Mouse (Mus musculus) frontal cortex, postnatal 36 days (tissue): ENCODE measurements around the gene 1700042G07Rik.
A peak's percentile ranks its signal among the peaks of the same experiment; 100 is the strongest.

Source experiments
- DNase-seq, 2 experiments: peaks; one replicate each; pipeline ENCODE4 v3.0.0; 2022; ENCODE audit warnings: low spot score in 2 of 2

1700042G07Rik gene

DNA sequence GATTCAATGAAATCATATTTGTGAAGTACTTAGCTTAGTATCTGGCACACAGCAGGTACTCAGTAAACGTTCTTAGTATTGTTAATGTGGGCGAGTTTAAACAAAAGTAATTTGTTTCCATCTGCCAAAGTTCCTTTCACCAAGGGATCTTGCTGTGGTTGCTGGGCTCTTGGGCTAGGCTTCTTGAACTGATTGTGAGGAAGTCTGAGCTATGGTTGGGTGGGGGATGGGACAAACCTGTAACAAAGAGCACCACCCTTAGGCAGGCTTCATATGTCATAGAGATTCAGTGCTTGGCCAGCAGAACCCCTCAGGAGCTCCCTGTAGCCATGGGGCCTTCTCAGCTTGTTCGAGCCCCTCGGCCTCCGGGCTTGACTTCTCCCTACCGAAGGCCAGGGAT, at the start of gene 1700042G07Rik, which contains the start of gene Gm49337:
Gene 1700042G07Rik (plus strand): TSS at position 301 of the 400 bp plus-strand sequence.
Gene Gm49337 (plus strand): TSS at position 313 of the 400 bp plus-strand sequence.
- DNase-seq, result no peak

DNA sequence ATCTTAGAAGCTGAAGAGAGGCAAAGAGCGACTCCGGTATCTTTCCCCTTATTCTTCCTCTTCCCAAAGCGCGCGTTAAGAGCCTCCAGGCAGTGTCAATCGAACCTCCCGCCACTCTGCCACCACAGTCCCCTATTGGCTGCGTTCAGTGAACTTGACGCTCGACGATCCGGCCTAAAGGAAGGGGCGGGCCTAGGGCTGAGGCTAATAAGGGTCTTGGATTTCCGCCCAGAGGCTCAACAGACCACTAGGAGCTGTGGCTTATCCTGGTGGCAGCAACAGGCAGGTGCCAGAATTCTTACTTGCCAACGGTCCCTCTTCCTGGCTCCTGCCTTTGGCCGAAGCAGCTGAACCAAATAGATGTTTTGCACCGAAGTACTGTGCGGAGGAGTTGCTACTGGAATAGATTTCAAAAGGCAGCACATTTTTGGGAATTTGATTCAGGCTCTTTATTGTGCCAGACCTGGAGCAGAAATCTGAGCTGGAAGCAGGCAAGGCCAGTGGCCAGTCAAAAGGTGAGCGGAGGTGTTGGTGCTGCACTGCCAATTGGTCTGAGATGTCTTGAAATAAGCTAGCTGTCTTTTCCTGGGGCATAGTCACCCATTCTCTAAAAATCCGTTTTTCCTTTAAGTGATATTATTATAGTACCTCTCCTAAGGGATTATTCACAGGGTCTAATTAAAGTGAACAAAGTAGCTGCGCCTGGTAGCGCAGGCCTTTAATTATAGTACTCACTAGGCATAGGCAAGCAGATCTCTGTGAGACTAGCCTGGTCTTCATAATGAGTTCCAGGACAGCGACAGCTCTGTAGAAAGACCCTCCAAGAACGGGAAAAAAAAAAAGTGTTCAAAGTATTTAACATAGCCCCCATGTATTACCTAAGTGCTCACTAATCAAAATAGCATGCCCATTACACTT, 49.3 kb upstream of the 1700042G07Rik start, which contains the start of the genes Rad54l and Pomgnt1:
Gene Rad54l (minus strand): TSS at position 89 of the 918 bp plus-strand sequence.
Gene Pomgnt1 (plus strand): TSS at position 239 of the 918 bp plus-strand sequence.
- DNase-seq, result peak; percentile 72 to 75

DNA sequence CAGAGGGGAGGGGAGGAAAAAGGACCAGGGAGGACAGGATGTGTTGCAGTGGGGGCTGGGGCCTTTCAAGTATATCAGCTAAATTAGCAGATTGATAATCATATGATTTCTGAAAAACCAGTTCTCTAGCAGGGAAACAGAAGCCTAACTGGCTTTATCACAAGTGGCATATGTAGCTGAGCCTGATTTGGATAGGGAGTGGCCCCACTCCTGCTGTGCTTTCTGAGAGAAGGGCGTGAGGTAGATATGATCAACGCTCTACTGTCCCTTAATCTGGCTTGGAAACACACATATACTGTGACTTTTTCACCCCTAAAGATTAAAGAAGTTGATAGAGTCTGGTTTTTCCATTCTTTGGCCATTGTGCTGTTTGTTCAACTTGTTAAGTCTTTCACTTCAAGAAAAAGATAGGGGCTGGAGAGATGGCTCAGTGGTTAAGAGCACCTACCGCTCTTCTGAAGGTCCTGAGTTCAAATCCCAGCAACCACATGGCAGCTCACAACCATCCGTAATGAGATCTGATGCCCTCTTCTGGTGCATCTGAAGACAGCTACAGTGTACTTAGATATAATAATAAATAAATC, 47.3 kb upstream of the 1700042G07Rik start:
- DNase-seq, result no peak

DNA sequence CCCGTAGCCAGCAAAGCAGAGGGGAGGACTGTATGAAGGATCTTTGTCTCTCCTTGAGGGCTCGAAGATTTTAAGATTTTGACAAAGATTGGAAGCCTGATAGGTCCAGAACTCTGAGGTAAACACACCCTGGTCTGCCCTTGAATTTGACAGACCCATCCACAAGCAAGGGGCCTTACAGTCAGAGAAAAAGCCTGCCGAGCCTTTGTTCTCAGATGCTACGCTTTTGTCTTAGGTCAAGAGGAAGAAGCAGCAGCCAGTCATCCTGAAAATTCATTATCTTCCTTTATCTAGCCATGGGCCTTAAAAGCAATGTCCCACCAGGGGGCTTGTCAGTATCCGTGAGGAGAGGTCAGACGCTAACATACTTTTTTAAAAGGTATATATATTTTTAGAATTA, 45.2 kb upstream of the 1700042G07Rik start:
- no peak for DNase-seq

DNA sequence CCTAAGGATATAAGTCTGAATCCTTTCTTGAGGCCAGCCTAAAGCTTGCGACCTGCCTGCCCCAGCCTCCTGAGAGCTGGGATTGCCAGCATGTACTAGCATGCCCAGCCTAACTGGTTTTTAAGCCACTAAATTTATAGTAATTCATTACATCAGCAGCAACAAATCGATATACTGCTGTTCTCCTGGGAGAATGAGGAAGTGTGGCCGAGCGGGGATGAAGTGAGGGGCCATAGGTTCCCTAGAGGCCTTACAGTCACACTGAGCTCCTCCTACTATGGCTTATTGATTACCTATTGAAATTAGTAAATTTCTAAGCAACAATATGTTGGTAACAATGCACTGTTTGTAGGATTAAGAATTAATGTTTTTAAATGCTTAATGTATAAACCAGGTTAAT, 40.0 kb upstream of the 1700042G07Rik start:
- DNase-seq, result no peak

DNA sequence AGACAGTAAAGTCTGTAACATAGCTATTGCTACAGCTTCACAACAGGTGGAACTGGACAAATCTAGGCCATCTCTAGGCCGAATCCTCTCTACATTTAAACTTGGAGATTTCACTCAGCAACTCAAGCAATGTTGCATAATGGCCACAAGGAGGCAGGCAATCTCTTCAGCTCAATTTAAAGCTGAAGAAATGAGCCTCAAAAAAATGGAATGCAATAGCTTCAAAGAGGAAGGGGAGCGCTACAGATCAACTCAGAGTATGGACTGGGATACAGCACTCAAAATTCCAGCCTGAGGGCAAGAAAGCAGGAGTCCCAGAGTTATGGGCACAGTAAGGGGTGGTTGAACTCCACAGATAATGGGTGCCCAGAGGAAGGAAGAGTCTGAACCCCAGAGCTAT, 38.2 kb upstream of the 1700042G07Rik start:
- DNase-seq, result no peak

DNA sequence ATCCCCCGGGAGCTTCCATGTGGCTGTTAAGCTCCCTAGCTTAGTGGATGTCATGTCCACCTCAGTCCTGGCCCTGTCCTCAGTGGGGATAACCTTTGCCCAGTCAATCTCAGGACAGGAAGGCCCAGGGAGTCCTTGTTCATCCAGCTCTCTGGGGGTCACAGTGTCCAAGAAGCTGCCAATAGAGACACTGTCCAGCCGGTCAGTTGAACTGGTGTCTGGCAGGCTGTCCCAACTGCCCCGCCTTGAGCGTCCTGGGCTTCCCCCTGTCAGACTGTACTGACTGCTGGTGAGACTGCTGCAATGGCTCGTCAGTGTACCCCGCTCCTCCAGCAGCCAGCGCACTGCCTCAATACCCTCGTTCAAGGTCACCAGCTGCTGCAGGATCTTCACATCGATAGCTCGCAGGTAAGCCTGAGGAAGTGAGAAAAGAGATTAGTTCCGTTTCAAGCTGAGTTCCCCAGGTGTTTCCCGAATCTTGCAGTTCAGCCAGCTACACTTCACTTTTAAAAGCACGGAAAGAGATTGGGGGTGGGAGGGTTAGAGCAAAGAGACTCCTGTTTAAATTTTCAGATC, 35.7 kb upstream of the 1700042G07Rik start:
- DNase-seq, result no peak

DNA sequence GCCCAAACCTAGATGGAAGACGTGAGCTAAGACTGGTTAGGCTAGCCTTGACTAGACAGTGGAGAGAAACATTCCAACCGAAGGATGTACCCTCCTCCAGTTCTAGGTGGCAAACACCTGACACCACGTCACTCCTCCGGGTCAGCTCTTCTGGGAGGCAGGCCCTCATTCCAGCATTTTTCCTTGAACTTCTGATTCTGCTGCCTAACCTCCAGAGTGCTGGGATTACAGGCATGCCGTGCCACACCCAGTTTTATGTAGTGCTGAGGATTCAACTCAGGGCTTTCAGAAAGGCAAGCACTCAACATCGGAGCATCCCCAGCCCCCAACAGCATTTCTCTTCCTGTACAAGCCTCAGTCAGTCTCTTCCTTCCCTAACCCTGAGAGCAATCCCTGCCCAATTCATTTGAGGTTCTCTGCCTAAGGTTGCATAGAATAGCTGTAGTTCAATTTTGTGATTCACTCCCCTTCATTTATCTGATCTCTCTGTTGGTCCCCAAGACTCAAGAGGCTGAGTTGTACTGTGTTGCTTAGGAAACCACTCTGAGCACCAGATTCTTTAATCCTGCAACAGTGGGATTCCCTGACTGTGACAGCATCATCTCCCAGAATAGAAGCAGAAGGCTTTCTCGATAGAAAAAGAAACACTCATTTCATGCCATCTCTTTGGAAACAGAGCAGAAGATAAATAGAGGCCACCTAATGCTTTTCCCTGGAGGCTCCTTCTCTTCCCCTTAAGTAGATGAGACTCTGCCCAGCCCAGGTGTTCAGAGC, 32.2 kb upstream of the 1700042G07Rik start:
- peak in 1 of 2 experiments; percentile 51 for DNase-seq

DNA sequence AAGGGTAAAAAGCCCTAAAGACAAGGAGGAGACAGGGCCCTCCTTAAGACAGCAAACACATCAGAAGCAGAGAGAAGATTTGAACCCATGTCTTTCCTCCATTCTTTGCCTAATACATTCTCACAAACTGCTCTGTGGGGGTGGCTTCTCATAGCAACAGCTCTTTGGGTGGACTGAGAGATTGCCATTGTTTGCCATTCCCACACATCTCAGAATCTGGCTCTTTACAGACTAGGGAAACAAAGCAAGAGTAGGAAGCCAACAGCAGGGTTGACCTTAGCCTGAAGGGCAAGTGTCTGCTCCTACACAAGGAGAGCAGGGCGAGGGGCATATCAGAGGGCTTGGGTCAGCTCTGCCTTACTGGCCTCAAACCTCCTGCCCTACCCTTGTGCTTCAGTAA, 31.4 kb upstream of the 1700042G07Rik start:
- DNase-seq, result no peak

DNA sequence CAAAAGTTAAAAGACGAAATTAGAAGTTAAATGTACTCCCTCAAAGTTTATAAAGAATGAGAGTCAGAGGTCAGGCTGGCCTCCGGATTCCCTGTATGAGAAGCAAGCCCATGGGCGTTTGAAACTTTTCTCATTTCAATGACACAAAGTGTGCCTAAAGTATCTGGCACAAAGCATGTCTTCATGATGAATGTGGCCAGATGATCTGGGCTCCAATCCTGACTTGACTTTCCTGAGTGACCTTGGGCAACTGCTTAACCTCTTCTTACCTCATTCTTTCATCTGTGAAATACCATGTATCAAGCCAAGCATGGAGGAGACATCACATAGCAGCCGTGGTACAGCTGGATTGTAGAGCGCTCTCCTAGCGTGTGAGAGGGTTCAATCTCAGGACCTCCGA, 30.9 kb upstream of the 1700042G07Rik start:
- DNase-seq, result no peak

DNA sequence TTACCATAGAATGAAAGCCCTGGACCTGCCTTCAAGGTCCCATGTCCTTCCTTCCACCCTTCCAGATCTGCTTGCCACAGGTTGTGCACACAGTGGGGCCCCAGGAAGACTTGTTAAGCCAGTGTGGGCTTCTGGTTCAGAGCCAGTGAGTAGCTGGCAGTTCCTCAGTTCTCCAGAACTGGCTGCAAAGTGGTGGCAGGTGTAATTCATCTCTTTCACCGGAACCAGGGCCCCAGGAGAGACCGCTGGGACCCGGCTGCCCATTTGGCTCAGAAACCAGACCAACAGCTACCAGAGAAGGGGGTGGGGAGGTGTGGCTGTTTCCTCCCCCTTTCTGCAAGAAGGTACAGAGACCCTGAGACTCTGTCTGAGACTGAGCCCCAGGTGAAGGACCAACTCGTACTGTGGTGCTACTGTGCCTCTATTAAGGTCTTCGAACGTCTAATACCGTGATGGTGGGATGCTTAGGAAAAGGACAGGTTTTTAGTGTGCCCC, 29.8 kb upstream of the 1700042G07Rik start:
- no peak for DNase-seq

DNA sequence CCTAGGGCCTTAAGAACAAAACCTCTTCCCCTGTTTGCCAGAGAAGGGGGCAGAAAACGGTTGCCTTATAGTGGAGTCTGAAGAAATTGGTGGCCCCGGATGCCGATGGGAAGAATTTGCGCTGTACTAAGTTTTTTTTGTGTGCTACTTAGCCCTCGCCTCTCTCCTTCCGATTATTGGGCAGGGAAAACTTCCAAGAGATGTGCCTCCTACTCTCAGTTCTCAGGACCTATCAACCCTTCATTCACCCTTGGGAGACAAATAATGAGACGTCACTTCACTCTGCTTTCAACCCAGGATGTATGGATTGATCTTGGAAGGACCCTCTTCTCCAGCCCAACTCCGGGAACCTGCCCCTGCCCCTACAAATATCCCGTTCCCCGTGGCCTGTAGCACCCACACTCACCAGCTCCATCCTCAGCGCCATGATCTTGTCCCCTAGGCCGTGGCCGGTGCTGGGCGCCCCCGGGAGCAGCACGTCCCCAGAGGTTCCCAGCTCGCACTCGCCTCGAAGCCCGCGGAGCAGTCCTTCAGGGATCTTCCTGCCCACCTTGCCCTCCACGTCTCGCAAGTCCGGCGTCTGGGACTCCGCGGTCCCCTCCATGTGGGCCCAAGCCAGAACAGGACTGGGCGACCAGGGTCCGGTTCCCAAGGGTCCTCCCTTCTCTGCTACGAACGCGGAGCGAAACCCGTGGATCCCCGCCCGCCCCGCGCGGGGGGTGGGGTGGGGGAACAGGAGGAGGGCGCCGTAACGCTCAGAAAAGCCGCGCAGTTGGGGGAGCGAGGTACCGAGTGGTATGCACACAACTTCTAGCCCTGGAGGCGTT, 29.1 kb upstream of the 1700042G07Rik start:
- peak; percentile 67 to 69 for DNase-seq

DNA sequence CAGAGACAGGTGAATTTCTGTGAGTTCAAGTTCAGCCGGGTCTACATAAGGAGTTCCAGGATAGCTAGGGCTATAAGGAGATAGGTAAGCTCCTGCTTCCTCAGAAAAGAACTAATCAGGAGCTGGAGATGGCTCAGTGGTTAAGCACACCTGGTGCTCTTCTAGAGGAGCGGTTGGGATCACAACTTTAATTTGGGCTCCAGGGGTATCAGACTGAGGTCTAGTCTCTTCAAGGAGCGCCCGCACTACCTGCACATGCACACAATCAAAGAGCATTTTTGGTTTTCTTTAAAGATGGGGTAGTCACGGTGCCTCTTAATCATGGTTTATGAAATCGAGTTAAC, 23.4 kb upstream of the 1700042G07Rik start:
- peak in 1 of 2 experiments; percentile 34 for DNase-seq

DNA sequence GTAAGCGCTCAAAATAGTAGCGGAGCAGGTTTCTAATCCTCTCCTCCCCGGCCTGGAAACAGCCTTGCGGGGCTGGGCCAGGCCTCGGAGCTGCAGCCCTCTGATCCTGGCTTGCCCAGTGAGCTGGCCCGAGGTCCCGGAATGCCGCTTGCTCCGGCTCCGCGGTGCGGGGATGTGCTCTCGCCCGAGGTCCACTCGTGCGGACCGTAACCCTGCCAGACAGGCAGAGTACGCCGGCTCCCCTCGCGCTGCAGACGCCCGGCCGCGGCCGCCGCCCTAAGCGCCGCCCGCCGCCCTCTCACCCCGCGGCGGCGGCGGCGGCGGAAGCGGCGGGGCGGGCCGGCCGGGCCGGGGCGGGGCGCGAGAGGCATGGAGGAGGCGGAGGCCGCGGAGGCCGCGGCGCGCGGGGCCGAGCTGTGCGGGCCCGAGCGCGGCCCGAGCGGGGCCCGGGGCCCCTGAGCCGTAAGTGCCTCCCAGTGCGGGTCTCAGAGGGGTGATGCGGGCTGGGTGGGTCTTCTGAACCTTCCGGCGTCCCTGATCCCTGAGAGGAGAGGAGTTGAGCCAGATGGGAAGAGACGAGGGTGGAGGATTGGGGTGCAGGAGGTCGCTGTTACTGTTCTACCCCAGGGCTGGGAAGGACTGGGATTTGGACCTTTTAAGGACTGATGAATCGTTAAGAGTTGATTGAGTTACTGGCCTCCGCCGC, 22.9 kb upstream of the 1700042G07Rik start:
- peak in 1 of 2 experiments; percentile 30 for DNase-seq

DNA sequence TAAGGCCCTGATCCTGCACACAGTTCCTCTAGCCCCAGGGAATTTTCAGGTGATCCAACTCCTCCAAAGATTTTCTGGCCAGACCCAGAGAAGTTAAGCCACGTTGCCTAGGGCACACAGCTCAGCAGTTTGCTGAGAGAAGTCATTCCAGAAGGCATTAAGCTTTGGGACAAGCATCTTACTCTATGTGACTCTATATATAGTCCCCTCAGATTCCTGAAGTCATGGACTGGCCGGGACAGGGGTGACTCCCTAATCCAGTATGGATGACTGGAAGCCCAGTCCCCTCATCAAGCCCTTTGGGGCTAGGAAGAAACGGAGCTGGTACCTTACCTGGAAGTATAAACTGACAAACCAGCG, 22.3 kb upstream of the 1700042G07Rik start:
- DNase-seq, result no peak

DNA sequence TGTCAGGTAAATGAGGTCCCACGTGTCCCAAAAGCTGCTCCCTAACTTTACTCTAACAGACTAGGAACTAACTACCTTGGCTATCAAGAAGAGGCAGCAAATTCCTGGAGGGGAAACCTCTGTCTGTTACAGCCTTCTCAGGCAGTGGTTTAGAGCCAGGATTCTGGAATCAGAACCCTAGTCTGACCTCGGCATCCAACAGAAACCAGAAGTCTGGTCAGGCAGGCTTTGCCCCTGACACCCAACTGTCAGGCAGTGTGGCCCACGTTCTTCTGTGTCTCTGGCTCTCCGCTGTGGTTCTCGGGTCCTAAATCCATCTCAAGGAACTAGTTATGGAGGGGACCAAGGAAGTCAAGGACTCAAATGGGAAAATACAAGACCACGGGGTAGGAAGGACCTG, 21.9 kb upstream of the 1700042G07Rik start, which contains the start of gene Lurap1:
Gene Lurap1 (minus strand): TSS at position 101 of the 400 bp plus-strand sequence.
- no peak for DNase-seq

DNA sequence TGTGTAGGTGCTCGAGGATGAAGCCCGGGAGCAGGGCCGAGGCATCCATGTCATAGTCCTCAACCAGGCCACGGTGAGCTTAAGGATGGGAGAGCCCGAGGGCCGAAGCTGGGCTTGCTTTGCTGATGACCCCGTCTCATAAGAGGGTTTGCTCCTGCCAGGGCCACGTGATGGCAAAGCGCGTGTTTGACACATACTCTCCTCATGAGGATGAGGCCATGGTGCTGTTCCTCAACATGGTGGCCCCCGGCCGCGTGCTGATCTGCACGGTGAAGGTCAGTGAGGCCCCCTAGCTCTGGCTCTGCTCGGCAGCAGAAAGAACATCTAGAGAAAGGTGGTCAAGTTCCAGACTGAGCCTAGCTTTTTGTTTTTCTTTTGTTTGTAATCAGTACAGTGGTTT, 20.5 kb upstream of the 1700042G07Rik start:
- no peak for DNase-seq

DNA sequence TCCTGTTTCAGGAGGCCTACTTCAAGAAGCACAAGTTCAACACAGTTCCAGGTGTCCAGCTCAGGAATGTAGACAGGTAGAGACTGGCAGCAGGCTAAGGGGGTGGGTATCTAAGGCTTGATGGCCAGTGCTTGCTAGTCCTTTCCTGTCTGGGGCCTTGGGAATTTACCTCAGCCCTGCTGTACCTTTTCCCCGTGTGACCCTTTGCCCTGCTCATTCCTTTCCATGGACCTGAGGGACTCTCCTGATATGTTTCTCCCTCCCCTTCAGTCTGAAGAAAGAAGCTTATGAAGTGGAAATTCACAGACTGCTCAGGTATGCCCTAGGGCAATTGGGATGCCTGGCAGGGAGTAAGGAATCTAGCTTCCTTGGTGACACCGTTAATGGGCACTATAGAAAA, 15.3 kb upstream of the 1700042G07Rik start:
- DNase-seq, result no peak

DNA sequence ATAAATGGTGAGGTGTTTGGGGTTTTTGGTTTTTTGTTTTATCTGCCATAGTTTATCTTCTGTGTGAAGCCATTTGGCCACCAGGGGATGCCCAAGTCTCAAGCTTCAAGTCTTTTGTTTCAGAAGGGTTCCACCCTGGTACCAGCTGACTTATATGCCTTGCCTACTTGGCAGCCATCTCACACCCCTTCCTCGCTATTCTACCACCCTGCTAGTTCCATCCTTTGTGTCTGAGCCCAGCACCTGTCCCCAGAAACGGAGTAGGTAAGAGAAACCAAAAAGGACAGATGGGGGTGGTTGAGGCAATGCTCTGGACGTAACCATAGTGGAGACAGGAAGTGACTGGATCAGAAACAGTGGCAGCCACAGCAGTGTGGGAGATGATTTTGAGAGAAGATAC, 13.3 kb upstream of the 1700042G07Rik start:
- peak in 1 of 2 experiments; percentile 63 for DNase-seq

DNA sequence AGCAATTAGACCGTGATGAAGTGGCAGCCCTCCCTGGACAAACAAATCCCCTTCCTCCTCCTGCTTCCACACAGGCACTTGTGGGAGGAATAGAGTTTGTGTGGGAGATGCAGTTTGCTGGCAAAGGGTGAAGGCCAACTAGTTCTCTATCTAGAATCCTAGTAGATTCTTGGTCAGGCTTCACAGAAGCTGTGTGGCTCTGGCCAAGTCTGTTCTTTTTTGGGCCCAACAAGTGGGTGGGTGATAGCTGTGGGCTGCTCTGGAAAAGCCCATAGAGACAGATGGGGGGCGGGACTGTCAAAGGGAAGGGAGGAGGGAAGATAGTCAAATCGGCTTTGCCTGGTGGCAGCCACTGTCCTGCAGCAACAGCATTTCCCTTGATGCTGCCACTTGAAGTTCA, 12.4 kb upstream of the 1700042G07Rik start:
- peak; percentile 81 to 90 for DNase-seq
